Mouse (Mus musculus) heart, embryonic 12.5 days (tissue): ENCODE measurements around the gene Gtf3c3. TPM values are rescaled to one million over a fixed set of nuclear protein-coding genes. Genes with fewer than 3 reads are reported as not detected.

Experiments
- ATAC-seq: fragments of 200-750 bp; cut with Nextera tagmentation; 2 replicates; pipeline ENCODE4 v1.8.0; 2017; ENCODE audit warnings: moderate TSS enrichment, moderate library complexity; ENCODE audit not compliant: insufficient number of reproducible peaks, low FRiP score
- H3K27ac ChIP-seq: fragments of 300-500 bp; sonication (generic); 2 replicates; pipeline ENCODE4 v1.5.1; 2016; ENCODE audit warnings: mild to moderate bottlenecking, moderate library complexity; ENCODE audit not compliant: poor library complexity, severe bottlenecking
- H3K27me3 ChIP-seq: fragments of 300-500 bp; sonication (generic); replicated peaks from 2 replicates; pipeline ENCODE4 v1.6.1; 2016; ENCODE audit warnings: mild to moderate bottlenecking, moderate library complexity
- H3K36me3 ChIP-seq: fragments of 300-500 bp; sonication (generic); 2 replicates; pipeline ENCODE4 v1.6.1; 2016; ENCODE audit warnings: mild to moderate bottlenecking, moderate library complexity
- H3K4me1 ChIP-seq: fragments of 300-500 bp; sonication (generic); replicated peaks from 2 replicates; pipeline ENCODE4 v1.6.1; 2016; ENCODE audit warnings: mild to moderate bottlenecking
- H3K4me2 ChIP-seq: fragments of 300-500 bp; sonication (generic); 2 replicates; pipeline ENCODE4 v1.6.1; 2016; ENCODE audit warnings: mild to moderate bottlenecking, moderate library complexity
- H3K4me3 ChIP-seq: fragments of 300-500 bp; sonication (generic); 2 replicates; pipeline ENCODE4 v1.5.1; 2016; ENCODE audit warnings: mild to moderate bottlenecking
- H3K9ac ChIP-seq: fragments of 300-500 bp; sonication (generic); 2 replicates; pipeline ENCODE4 v1.6.1; 2016; ENCODE audit warnings: mild to moderate bottlenecking, moderate library complexity
- H3K9me3 ChIP-seq: fragments of 300-500 bp; sonication (generic); replicated peaks from 2 replicates; pipeline ENCODE4 v1.6.1; 2016; ENCODE audit warnings: mild to moderate bottlenecking, moderate library complexity
- WGBS: fragments of 180-500 bp; shearing (Covaris S2); methylation state at CpG from one replicate; pipeline ENCODE4 v1.1.7; 2016; 5-methylcytosine and 5-hydroxymethylcytosine counted together
- polyA plus RNA-seq: library from polyadenylated mRNA; unstranded; fragments of >200 nt; fragmentation: Nextera tagmentation; extraction: Ambion mirVana; gene quantifications from 2 replicates; pipeline ENCODE4 v1.2.1, GENCODE M21; 2016

Gtf3c3 gene
- polyA plus RNA-seq, 1 experiment from 2014 or later: 20.3 TPM

DNA sequence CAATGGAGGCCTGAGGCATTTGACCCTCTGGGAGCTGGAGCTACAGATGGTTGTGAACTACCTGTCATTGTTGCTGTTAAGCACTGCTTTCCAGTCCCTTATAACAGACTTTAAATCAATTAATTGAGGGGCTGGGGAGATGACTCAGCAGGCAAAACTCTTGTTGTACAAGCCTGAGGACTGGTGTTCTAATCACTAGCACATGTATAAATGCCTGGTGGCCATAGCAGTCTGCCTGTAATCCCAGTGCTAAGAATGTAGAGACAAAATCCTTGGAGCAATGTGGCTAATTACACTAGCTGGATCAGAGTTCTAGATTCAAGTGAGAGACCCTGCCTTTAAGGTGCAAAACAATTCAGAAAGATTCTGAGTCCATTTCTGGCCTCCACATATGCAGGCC, 36.0 kb downstream of the Gtf3c3 start:
- Histone ChIP-seq H3K36me3 (peaks cover 63% of the 10 kb centered on the region), H3K27me3 (no peaks in the 10 kb centered on the region)
- ATAC-seq: no peak

GRCm38 (mm10) chr1:54384221-54384620, 54.5 kb downstream of the Gtf3c3 start:
- ATAC-seq: no peak
- Histone ChIP-seq H3K27ac (no peak overlapping the region), H3K27me3 (no peaks in the 10 kb centered on the region), H3K36me3 (peaks cover 14% of the 10 kb centered on the region), H3K9me3 (0 out of 2 replicates have a peak, but pooled peaks cover 3% of the 10 kb centered on the region), H3K4me3 (no peak overlapping the region), H3K4me2 (no peak overlapping the region), H3K4me1 (no peaks in the 10 kb centered on the region), H3K9ac (no peak overlapping the region)
- WGBS: 25% methylated on average over 1 of the region's 1 CpGs

More for the DNA sequence above, 36.0 kb downstream of the Gtf3c3 start:
- no peak overlapping the region for H3K4me3 ChIP-seq
- H3K9ac ChIP-seq: no peak overlapping the region
- H3K4me1 ChIP-seq: no peaks in the 10 kb centered on the region; the same call in 1 of the 2 replicates
- no peaks in the 10 kb centered on the region for H3K9me3 ChIP-seq
- H3K27ac ChIP-seq: no peak overlapping the region
- H3K4me2 ChIP-seq: no peak overlapping the region

DNA sequence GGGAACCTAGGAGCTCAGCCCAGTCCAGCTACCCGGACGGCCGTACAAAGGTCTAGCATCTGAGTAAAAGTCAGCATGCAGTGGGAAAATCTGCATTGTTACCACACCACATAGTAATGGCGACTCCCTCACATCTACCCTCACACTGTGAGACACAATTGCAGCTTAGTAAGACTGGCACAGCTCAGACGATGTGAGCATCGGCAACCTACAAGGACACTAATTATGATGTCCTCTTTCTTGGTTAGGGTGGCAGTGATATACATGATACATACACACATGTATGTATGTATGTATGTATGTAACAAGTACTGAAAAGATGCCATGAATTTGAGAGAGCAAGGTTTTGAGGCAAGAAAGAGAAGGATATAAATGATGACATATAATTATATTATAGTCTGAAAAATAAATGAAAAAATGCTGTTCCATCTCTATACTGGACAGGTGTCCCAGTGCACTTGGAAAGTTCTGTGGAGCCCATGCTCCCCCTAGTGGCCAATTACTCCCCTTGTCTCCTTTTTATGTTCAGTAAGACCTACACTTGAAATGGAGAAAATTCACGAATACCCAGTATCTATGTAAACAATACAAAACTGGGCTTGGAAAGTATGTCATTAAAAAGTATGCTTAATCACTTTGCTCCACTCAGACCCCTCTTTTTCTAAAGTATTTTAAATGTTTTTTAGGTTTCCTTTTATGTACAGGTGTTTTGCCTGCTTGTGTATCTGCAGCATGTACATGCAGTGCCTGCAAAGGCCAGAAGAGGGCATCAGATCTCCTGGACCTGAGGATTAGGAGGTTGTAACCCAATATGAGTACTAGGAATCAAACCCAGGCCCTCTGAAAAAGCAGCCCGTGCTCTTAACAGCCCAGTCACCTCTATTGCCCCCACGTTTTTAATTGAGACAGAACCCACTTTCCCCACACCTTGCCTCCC, 57.5 kb downstream of the Gtf3c3 start:
- ATAC-seq: no peak
- 83% methylated on average over 9 of the region's 9 CpGs for WGBS

GRCm38 (mm10) chr1:54377506-54378051, 61.2 kb downstream of the Gtf3c3 start:
- ATAC-seq: 0 out of 2 replicates have a peak, but pooled peaks have one; percentile 18
- Histone ChIP-seq H3K27me3 (no peaks in the 10 kb centered on the region), H3K4me3 (no peak overlapping the region), H3K36me3 (0 out of 2 replicates have a peak, but pooled peaks cover 7% of the 10 kb centered on the region), H3K4me1 (peaks cover 4% of the 10 kb centered on the region), H3K27ac (no peak overlapping the region), H3K4me2 (no peak overlapping the region), H3K9ac (no peak overlapping the region), H3K9me3 (0 out of 2 replicates have a peak, but pooled peaks cover 3% of the 10 kb centered on the region)

More for the DNA sequence above, 57.5 kb downstream of the Gtf3c3 start:
- H3K27ac ChIP-seq: no peak overlapping the region
- H3K27me3 ChIP-seq: no peaks in the 10 kb centered on the region
- H3K4me2 ChIP-seq: no peak overlapping the region
- peaks cover 4% of the 10 kb centered on the region for H3K4me1 ChIP-seq
- no peak overlapping the region for H3K4me3 ChIP-seq
- peaks cover 10% of the 10 kb centered on the region; the same call in 1 of the 2 replicates for H3K36me3 ChIP-seq
- H3K9me3 ChIP-seq: 0 out of 2 replicates have a peak, but pooled peaks cover 3% of the 10 kb centered on the region
- H3K9ac ChIP-seq: no peak overlapping the region

DNA sequence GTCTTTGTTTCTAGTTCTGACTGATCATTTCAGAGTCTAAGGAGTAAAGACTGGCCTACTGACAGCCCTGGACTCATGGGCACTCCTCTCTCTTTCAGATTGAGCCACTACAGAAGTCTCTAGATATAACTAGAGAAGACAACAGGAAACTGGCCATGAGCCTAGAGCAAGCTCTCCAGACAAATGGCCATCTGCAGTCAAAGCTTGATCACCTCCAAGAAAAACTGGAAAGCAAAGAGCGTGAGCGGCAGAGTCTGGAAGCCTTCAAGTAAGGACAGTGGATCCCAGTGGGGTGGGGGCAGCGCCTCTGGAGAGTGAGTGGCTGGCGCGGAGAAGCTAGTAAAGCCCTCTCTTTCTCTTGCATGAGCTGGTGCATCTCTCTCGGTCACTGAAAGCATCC, 82.2 kb downstream of the Gtf3c3 start:
- H3K4me1 ChIP-seq: peaks cover 11% of the 10 kb centered on the region
- ATAC-seq: no peak
- no peak overlapping the region for H3K9ac ChIP-seq
- H3K27me3 ChIP-seq: no peaks in the 10 kb centered on the region
- H3K4me3 ChIP-seq: no peak overlapping the region
- no peak overlapping the region for H3K4me2 ChIP-seq
- no peaks in the 10 kb centered on the region for H3K36me3 ChIP-seq
- H3K27ac ChIP-seq: no peak overlapping the region
- no peaks in the 10 kb centered on the region for H3K9me3 ChIP-seq
- 78% methylated on average over 6 of the region's 6 CpGs for WGBS

- Histone ChIP-seq H3K9me3 (no peaks in the 10 kb centered on the region), H3K27ac (no peak overlapping the region), H3K9ac (no peak overlapping the region), H3K4me2 (0 out of 2 replicates have a peak overlapping the region, but pooled peaks have one; percentile 21), H3K27me3 (no peaks in the 10 kb centered on the region), H3K4me3 (no peak overlapping the region), H3K36me3 (no peaks in the 10 kb centered on the region), H3K4me1 (peaks cover 11% of the 10 kb centered on the region)
- 34% methylated on average over 5 of the region's 5 CpGs for WGBS
- no peak for ATAC-seq
Measured at GRCm38 (mm10) chr1:54355485-54355884, 83.3 kb downstream of the Gtf3c3 start.

DNA sequence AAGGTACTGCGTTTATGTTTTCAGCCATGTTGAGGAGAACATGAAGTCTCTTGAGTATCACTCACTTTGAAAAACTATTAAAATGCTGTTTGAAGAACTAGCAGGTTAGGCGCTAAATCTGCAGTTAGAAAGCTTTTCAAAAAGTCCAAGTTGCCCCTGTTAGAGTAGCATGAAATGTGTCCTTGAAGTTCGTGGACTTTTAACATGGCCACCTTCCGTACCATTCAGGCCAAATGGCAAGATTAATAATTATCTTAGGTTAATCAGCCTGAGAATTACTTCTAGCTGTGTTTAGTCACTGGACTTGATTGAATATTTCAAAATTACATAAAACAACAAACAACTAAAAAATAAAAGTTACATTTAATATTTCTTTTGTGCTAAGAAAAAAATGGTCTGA, 84.0 kb downstream of the Gtf3c3 start:
- H3K9ac ChIP-seq: no peak overlapping the region
- ATAC-seq: no peak
- no peak overlapping the region for H3K4me3 ChIP-seq
- no peak overlapping the region for H3K4me2 ChIP-seq
- no peak overlapping the region for H3K27ac ChIP-seq
- H3K4me1 ChIP-seq: peaks cover 11% of the 10 kb centered on the region
- 89% methylated on average over 4 of the region's 4 CpGs for WGBS
- no peaks in the 10 kb centered on the region for H3K36me3 ChIP-seq
- H3K27me3 ChIP-seq: no peaks in the 10 kb centered on the region
- H3K9me3 ChIP-seq: no peaks in the 10 kb centered on the region

Other genes with a start within 250 kb of the Gtf3c3 start
- gene Hecw2, start 243.8 kb downstream of the Gtf3c3 start, polyA plus RNA-seq: 8.2 and 9.6 TPM in 2 replicates
- gene Ccdc150, start 188.3 kb downstream of the Gtf3c3 start, polyA plus RNA-seq: 0.28 and 0.32 TPM in 2 replicates
- gene Pgap1, start 118.7 kb upstream of the Gtf3c3 start, polyA plus RNA-seq: 5.8 TPM in 2 replicates